Mouse (Mus musculus) hindbrain, postnatal 0 days (tissue): ENCODE data around the gene Irs1. TPM values are rescaled to one million over a fixed set of nuclear protein-coding genes. Genes with fewer than 3 reads are reported as not detected.
A peak's percentile ranks its signal among the peaks of the same experiment; 100 is the strongest.

ENCODE experiments used
- ATAC-seq: fragments of 200-750 bp; cut with Nextera tagmentation; 2 replicates; pipeline ENCODE4 v1.8.0; 2017; ENCODE audit warnings: mild to moderate bottlenecking, moderate TSS enrichment, moderate library complexity
- DNase-seq: peaks from one replicate; pipeline ENCODE4 v3.0.0-alpha.2; 2015; ENCODE audit warnings: low spot score
- H3K27ac ChIP-seq: fragments of 300-500 bp; sonication (generic); 2 replicates; pipeline ENCODE4 v1.5.1; 2014; ENCODE audit warnings: mild to moderate bottlenecking
- H3K27me3 ChIP-seq: fragments of 300-500 bp; sonication (generic); 2 replicates; pipeline ENCODE4 v1.6.1; 2014; ENCODE audit warnings: low read length, mixed read lengths; ENCODE audit not compliant: insufficient read depth
- H3K36me3 ChIP-seq: fragments of 300-500 bp; sonication (generic); 2 replicates; pipeline ENCODE4 v1.6.1; 2014; ENCODE audit warnings: low read length, mixed read lengths; ENCODE audit not compliant: insufficient read depth
- H3K4me1 ChIP-seq: fragments of 300-500 bp; sonication (generic); 2 replicates; pipeline ENCODE4 v1.6.1; 2014; ENCODE audit warnings: antibody characterized with exemption, low read length, mixed read lengths; ENCODE audit not compliant: insufficient read depth
- H3K4me2 ChIP-seq: fragments of 300-500 bp; sonication (generic); 2 replicates; pipeline ENCODE4 v1.6.1; 2014; ENCODE audit warnings: low read depth, mild to moderate bottlenecking, low read length, moderate library complexity, mixed read lengths
- H3K4me3 ChIP-seq: fragments of 300-500 bp; sonication (generic); 2 replicates; pipeline ENCODE4 v1.5.1; 2014; ENCODE audit warnings: low read length
- H3K9ac ChIP-seq: fragments of 300-500 bp; sonication (generic); replicated peaks from 2 replicates; pipeline ENCODE4 v1.6.1; 2014; ENCODE audit warnings: mild to moderate bottlenecking, low read length, moderate library complexity, mixed read lengths
- H3K9me3 ChIP-seq: fragments of 300-500 bp; sonication (generic); 2 replicates; pipeline ENCODE4 v1.6.1; 2016; ENCODE audit warnings: low read length, mixed read lengths
- CTCF ChIP-seq: IDR thresholded peaks from 2 replicates; pipeline ENCODE4 v1.5.1; 2016; ENCODE audit warnings: antibody characterized with exemption, control low read depth, low read depth
- WGBS: fragments of 180-500 bp; shearing (Covaris S2); extraction: QIAGEN DNeasy Blood & Tissue Kit; methylation state at CpG from one replicate; pipeline ENCODE4 v1.1.7; 2014; 5-methylcytosine and 5-hydroxymethylcytosine counted together
- polyA plus RNA-seq: library from polyadenylated mRNA; unstranded; fragments of >200 nt; fragmentation: Nextera tagmentation; extraction: Ambion mirVana; gene quantifications from 2 replicates; pipeline ENCODE4 v1.2.1, GENCODE M21; 2015
- total RNA-seq: library from RNA; depleted of rRNA; stranded (reverse); fragments of >200 nt; gene quantifications from 2 replicates; pipeline ENCODE4 v1.2.3, GENCODE M21; 2014

The Irs1 gene
- total and polyA plus RNA-seq, 2 experiments from 2014 or later: 5.9 to 67.2 TPM

DNA sequence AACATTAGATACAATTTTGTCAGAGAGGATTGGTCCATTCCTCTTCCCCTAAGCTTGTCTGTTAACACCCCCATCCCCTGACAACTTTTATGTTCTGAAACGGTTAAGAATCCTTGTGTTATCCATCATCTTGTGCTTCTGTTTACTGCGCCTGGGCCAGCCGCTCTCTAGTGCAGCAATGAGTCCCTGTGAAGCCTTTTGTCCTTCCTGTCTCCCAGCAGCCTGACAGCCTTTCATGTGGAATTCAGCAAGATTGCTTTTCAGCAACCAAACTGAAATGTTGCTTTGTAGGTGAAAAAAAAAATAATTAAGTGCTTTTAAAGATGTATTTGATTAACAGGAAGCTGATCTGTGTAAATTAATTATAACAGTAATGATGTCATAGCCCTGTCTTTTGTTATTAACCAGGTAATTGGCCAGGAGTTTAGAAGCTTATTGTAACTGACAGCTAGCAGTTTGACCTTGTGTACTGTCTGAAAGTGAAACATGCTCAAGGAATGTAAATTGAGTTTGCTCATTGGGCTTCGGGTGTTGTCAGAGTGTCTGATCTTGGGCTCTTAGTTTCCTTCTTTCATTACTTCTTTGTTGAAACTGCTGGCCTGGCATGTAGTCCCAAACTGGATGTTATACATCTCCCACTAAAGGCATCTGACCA lies 33.0 kb upstream of the Irs1 start:
- DNase-seq (peak; percentile 16), ATAC-seq (0 out of 2 replicates have a peak, but pooled peaks have one; percentile 48)
- Histone ChIP-seq H3K4me1 (no peaks in the 10 kb centered on the region; the same call in 1 of the 2 replicates), H3K4me2 (no peak overlapping the region), H3K27me3 (no peaks in the 10 kb centered on the region), H3K4me3 (no peak overlapping the region), H3K9ac (no peak overlapping the region), H3K27ac (0 out of 2 replicates have a peak overlapping the region, but pooled peaks have one; percentile 20), H3K36me3 (no peaks in the 10 kb centered on the region), H3K9me3 (no peaks in the 10 kb centered on the region)
- no peak for TF ChIP-seq CTCF
- WGBS: 20% methylated on average over 4 of the region's 4 CpGs

DNA sequence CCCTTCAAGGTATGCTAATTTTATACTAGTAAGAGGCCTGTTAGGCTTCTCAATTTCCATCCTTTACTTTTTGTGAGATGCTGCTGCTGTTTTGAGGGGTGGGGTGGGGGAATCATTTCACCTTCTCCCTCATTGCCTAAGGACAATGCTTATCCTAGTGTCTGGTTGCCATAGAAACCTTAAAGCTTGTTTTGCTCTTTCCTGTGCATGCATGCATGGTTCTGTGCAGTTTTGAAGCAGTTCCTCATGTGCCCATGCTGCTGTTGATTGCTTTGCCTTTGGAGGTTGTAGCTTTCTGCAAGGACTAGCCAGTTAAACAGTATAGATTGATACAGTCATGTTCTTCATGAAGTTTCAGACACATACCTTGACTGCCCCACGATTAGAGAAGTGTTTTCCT lies 30.2 kb upstream of the Irs1 start:
- Histone ChIP-seq H3K27ac (no peak overlapping the region), H3K9me3 (no peaks in the 10 kb centered on the region), H3K27me3 (no peaks in the 10 kb centered on the region), H3K4me1 (no peaks in the 10 kb centered on the region; the same call in none of the 2 replicates), H3K4me2 (no peak overlapping the region), H3K9ac (no peak overlapping the region), H3K4me3 (no peak overlapping the region), H3K36me3 (no peaks in the 10 kb centered on the region)
- DNase-seq (peak; percentile 25), ATAC-seq (no peak)
- TF ChIP-seq CTCF: no peak
- 71% methylated on average over 1 of the region's 1 CpGs for WGBS

DNA sequence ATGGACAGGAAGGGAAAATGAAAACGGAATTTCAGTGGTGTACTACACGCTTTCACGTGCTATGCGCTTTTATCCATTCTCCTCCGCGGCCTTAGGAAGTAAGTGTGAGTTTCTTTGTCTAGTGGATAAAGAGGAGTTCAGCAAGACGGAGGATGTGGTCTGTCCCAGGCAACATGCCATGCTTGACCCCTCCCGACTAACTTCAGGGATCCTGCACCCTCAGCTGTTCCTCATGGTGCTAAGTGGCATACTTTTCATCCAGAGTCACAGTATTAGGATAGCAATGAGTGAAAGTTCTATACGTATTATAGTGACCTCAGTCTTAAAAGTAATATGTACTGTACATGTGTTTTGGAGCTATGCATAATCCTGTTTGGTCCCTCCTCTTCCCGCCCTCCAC lies 29.6 kb upstream of the Irs1 start:
- H3K4me1 ChIP-seq: no peaks in the 10 kb centered on the region; the same call in none of the 2 replicates
- no peak for DNase-seq
- peak overlapping the region; percentile 38 for H3K4me2 ChIP-seq
- WGBS: 39% methylated on average over 10 of the region's 10 CpGs
- H3K9me3 ChIP-seq: no peaks in the 10 kb centered on the region
- H3K27me3 ChIP-seq: no peaks in the 10 kb centered on the region
- no peak overlapping the region for H3K4me3 ChIP-seq
- ATAC-seq: no peak
- no peaks in the 10 kb centered on the region for H3K36me3 ChIP-seq
- peak overlapping the region; percentile 21 for H3K27ac ChIP-seq
- no peak for TF ChIP-seq CTCF
- no peak overlapping the region for H3K9ac ChIP-seq

DNA sequence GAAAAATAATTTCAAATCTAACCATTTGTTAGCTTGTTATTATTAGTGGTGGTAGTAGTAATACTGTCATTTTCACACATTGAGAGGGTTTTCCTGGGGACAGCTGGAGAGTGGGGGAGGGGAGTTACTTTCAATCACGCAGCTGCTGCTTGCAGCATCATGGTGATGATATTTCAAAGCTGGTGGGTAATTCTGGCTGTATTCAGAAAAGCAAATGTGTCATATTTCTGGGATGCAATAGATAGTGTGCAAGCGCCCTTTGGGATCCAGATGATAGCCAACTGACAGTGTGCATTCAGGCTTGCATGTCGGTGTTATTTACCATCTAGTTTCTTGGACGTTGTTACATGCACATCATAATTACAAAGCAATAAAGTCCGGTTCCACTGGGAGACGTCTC lies 29.2 kb upstream of the Irs1 start:
- H3K9me3 ChIP-seq: no peaks in the 10 kb centered on the region

DNA sequence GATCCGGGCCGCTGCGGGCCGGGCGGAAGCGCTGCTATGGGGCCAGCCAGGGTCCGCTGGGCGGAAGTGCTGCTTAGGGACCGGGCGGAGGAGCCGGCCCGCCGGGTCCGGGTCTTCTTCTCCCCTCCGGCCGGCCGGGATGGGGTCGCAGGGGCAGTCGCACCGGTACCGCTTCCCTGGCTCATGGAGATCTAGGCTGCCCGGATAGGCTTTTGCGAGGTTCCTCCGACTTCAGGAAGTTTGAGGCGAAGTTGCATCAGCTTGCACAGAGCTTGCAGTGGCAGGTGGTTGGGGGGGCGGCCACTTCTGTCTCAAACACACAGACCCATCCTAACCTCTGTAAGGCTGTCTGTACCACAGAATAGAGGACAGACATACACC lies 25.5 kb upstream of the Irs1 start:
- Histone ChIP-seq H3K4me3 (peak overlapping the region; percentile 90), H3K4me2 (peak overlapping the region; percentile 86), H3K27ac (peak overlapping the region; percentile 96), H3K27me3 (no peaks in the 10 kb centered on the region), H3K4me1 (no peaks in the 10 kb centered on the region; the same call in none of the 2 replicates), H3K36me3 (no peaks in the 10 kb centered on the region), H3K9ac (peak overlapping the region; percentile 85), H3K9me3 (no peaks in the 10 kb centered on the region)
- TF ChIP-seq CTCF: no peak
- DNase-seq (peak; percentile 48), ATAC-seq (no peak)
- WGBS: 3% methylated on average over 19 of the region's 26 CpGs

More for the DNA sequence above, 29.2 kb upstream of the Irs1 start:
- no peak overlapping the region for H3K4me3 ChIP-seq
- ATAC-seq (no peak), DNase-seq (peak; percentile 56)
- no peaks in the 10 kb centered on the region; the same call in none of the 2 replicates for H3K4me1 ChIP-seq
- H3K27me3 ChIP-seq: no peaks in the 10 kb centered on the region
- peak overlapping the region; percentile 21 for H3K27ac ChIP-seq
- WGBS: 44% methylated on average over 6 of the region's 6 CpGs
- H3K4me2 ChIP-seq: peak overlapping the region; percentile 38
- H3K36me3 ChIP-seq: no peaks in the 10 kb centered on the region
- TF ChIP-seq CTCF: no peak
- 0 out of 2 replicates have a peak overlapping the region, but pooled peaks have one; percentile 10 for H3K9ac ChIP-seq

DNA sequence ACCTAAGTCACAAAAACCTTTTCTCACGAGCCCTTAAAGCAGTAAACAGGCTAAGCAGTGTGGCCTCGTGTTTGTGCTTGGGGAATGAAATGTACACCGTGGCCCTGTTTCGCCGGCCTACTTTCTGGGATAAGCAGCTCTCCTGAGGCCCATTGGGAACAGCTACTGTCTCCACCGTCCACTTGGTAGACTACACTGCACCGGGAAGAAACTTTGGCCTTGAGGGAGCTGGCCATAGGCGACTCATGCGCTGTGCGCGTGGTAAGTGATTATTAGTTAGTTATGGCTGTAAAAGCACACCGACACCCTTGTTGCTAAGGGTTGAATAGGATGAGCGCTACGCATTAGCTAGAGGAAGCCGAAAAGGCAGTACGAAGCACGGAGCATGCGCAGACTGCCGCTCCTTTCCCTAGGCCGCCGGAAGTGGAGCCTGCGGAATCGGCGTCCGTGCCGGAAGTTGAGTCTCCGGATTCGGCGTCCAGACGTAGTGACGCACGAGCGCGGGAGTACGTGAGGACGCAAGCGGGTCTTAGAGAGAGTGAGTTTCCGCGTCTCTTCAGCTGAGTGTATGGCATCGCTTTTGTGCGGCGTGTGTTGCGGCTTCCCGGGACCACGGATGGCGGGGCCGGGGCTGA lies 25.0 kb upstream of the Irs1 start, which contains the start of gene Rhbdd1:
Rhbdd1 (plus strand) TSS at position 342 of the 635 bp plus-strand sequence.
- TF ChIP-seq CTCF: no peak
- Histone ChIP-seq H3K9me3 (no peaks in the 10 kb centered on the region), H3K36me3 (no peaks in the 10 kb centered on the region), H3K27ac (peak within 1 kb of the TSS; percentile 96), H3K4me1 (no peaks in the 10 kb centered on the region; the same call in none of the 2 replicates), H3K4me3 (peak within 1 kb of the TSS; percentile 90), H3K4me2 (peak within 1 kb of the TSS; percentile 86), H3K27me3 (no peaks in the 10 kb centered on the region), H3K9ac (peak within 1 kb of the TSS; percentile 85)
- ATAC-seq: peak; percentile 99
- WGBS: 4% methylated on average over 47 of the region's 47 CpGs
- DNase-seq: peak; percentile 100
